Mouse (Mus musculus) hindbrain, postnatal 0 days (tissue): ENCODE data around the gene Por. TPM values are rescaled to one million over a fixed set of nuclear protein-coding genes. Genes with fewer than 3 reads are reported as not detected.

Experiments
- ATAC-seq: fragments of 200-750 bp; cut with Nextera tagmentation; 2 replicates; pipeline ENCODE4 v1.8.0; 2017; ENCODE audit warnings: mild to moderate bottlenecking, moderate TSS enrichment, moderate library complexity
- DNase-seq: peaks from one replicate; pipeline ENCODE4 v3.0.0-alpha.2; 2015; ENCODE audit warnings: low spot score
- H3K27ac ChIP-seq: fragments of 300-500 bp; sonication (generic); 2 replicates; pipeline ENCODE4 v1.5.1; 2014; ENCODE audit warnings: mild to moderate bottlenecking
- H3K27me3 ChIP-seq: fragments of 300-500 bp; sonication (generic); 2 replicates; pipeline ENCODE4 v1.6.1; 2014; ENCODE audit warnings: low read length, mixed read lengths; ENCODE audit not compliant: insufficient read depth
- H3K36me3 ChIP-seq: fragments of 300-500 bp; sonication (generic); 2 replicates; pipeline ENCODE4 v1.6.1; 2014; ENCODE audit warnings: low read length, mixed read lengths; ENCODE audit not compliant: insufficient read depth
- H3K4me1 ChIP-seq: fragments of 300-500 bp; sonication (generic); 2 replicates; pipeline ENCODE4 v1.6.1; 2014; ENCODE audit warnings: antibody characterized with exemption, low read length, mixed read lengths; ENCODE audit not compliant: insufficient read depth
- H3K4me2 ChIP-seq: fragments of 300-500 bp; sonication (generic); 2 replicates; pipeline ENCODE4 v1.6.1; 2014; ENCODE audit warnings: low read depth, mild to moderate bottlenecking, low read length, moderate library complexity, mixed read lengths
- H3K4me3 ChIP-seq: fragments of 300-500 bp; sonication (generic); 2 replicates; pipeline ENCODE4 v1.5.1; 2014; ENCODE audit warnings: low read length
- H3K9ac ChIP-seq: fragments of 300-500 bp; sonication (generic); replicated peaks from 2 replicates; pipeline ENCODE4 v1.6.1; 2014; ENCODE audit warnings: mild to moderate bottlenecking, low read length, moderate library complexity, mixed read lengths
- H3K9me3 ChIP-seq: fragments of 300-500 bp; sonication (generic); 2 replicates; pipeline ENCODE4 v1.6.1; 2016; ENCODE audit warnings: low read length, mixed read lengths
- CTCF ChIP-seq: IDR thresholded peaks from 2 replicates; pipeline ENCODE4 v1.5.1; 2016; ENCODE audit warnings: antibody characterized with exemption, control low read depth, low read depth
- WGBS: fragments of 180-500 bp; shearing (Covaris S2); extraction: QIAGEN DNeasy Blood & Tissue Kit; methylation state at CpG from one replicate; pipeline ENCODE4 v1.1.7; 2014; 5-methylcytosine and 5-hydroxymethylcytosine counted together
- polyA plus RNA-seq: library from polyadenylated mRNA; unstranded; fragments of >200 nt; fragmentation: Nextera tagmentation; extraction: Ambion mirVana; gene quantifications from 2 replicates; pipeline ENCODE4 v1.2.1, GENCODE M21; 2015
- total RNA-seq: library from RNA; depleted of rRNA; stranded (reverse); fragments of >200 nt; gene quantifications from 2 replicates; pipeline ENCODE4 v1.2.3, GENCODE M21; 2014

Por gene
- total and polyA plus RNA-seq, 2 experiments from 2014 or later = 71.4 to 71.8 TPM

DNA sequence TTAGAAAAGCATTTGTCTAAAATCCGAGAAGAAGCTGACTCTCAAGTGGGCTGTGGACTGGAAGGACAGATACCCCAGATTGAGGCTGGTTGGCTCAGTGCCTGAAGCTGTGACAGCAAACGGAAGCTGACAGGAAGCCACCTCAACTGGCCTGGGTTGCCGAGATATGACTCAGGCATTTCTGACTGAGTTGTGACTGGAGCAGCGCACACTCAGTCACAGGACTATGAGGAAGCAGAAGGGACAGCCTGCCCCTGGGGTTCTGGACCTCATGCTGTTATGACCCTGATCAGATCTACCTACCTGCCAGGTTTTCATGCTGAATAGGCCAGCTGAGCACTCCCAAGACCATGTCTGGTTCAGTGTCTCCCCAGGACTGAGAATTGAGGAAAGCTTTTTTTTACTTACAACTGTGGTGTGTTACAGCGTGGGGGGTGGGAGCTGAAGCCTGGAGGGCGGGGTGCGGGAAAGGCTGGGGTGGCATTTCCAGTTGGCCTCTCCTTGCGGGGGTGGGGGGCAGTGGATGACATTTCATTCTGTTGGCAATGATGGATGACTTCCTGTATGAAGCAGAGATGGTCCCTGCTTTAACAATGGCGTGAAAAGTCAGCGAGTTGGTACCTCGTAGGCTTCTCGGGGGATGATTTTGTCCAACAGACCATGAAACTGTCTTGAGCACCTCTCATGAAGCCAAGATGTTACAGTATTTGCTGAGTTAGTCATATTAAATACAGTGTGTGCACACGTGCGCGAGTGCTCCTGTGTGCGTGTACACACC, 43.8 kb downstream of the Por start:
- WGBS = 54% methylated on average over 16 of the region's 16 CpGs
- H3K9ac ChIP-seq = no peak overlapping the region
- ATAC-seq = no peak

DNA sequence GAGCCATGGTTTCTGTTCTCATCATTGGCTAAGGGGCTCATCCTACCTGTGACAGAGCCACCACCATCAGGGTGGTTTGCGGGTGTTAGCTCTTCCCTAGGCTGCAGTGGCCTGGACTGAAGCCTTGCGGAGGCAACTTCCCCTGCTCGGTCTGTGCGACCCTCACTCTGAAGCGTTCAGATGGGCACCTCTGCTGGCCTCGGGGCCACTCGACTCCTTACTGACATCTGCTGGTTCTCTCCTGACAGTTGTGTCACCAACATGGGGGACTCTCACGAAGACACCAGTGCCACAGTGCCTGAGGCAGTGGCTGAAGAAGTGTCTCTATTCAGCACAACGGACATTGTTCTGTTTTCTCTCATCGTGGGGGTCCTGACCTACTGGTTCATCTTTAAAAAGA, 45.8 kb downstream of the Por start:
- Histone ChIP-seq H3K4me2 (no peak overlapping the region), H3K27ac (no peak overlapping the region), H3K9me3 (no peaks in the 10 kb centered on the region), H3K4me3 (no peak overlapping the region), H3K27me3 (no peaks in the 10 kb centered on the region), H3K9ac (no peak overlapping the region), H3K36me3 (peaks cover 4% of the 10 kb centered on the region; the same call in 1 of the 2 replicates), H3K4me1 (no peaks in the 10 kb centered on the region)
- TF ChIP-seq CTCF = peak; percentile 63
- ATAC-seq (no peak), DNase-seq (no peak)
- 50% methylated on average over 10 of the region's 10 CpGs for WGBS

More for the DNA sequence above, 43.8 kb downstream of the Por start:
- Histone ChIP-seq H3K4me2 (no peak overlapping the region), H3K9me3 (no peaks in the 10 kb centered on the region), H3K4me1 (no peaks in the 10 kb centered on the region), H3K4me3 (no peak overlapping the region), H3K27ac (no peak overlapping the region), H3K27me3 (no peaks in the 10 kb centered on the region), H3K36me3 (peaks cover 4% of the 10 kb centered on the region; the same call in 1 of the 2 replicates)
- TF ChIP-seq CTCF = no peak
- peak; percentile 61 for DNase-seq

DNA sequence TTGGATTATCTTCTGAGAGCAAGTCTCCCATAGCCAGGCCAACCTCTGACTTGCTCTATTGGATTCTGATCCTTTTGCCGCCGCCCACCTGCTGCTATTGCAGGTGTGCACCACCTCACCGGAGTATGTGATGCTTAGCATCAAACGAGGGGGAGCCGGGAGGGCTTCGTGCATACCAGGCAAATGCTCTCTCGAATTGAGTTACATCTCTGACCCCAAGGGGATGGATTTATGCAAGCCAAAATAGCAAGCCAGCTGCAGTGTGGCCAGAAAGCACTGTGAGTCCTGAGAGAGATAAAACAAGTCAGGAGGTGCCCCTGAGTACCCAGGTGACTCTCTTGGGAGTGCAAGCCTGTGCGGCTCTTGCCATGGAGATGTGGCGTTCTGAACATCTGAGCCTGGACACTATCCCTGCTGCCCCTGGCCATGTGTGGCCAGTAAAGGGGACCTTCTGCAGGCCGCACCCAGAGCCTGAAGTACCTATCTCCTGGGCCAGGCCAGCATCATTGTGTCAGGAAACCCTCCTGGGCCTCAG, 49.8 kb downstream of the Por start:
- no peak for TF ChIP-seq CTCF
- Histone ChIP-seq H3K36me3 (peaks cover 4% of the 10 kb centered on the region; the same call in 1 of the 2 replicates), H3K27ac (no peak overlapping the region), H3K4me2 (no peak overlapping the region), H3K4me1 (peaks cover 7% of the 10 kb centered on the region), H3K27me3 (no peaks in the 10 kb centered on the region), H3K4me3 (no peak overlapping the region), H3K9me3 (no peaks in the 10 kb centered on the region), H3K9ac (no peak overlapping the region)
- no peak for DNase-seq
- 78% methylated on average over 10 of the region's 10 CpGs for WGBS
- no peak for ATAC-seq

DNA sequence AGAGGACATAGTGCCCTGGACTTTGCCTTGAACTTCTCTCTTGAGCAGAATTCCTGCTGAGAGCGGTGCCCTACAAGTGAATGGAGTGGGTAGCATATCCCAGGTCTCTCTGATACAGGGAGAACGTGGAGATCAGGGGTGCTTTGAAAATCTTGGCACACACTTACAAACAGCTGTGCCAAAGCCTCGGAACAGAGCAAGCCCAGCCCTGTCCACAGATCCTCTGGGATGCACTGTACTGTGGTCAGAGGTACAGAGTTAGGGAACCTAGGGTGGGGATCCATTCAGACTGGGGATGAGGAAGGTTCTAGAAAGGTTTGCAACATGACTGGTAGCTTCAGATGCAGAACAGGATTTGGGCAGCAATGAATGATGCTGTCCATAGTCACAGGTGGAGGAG, 50.3 kb downstream of the Por start:
- Histone ChIP-seq H3K4me2 (no peak overlapping the region), H3K27me3 (no peaks in the 10 kb centered on the region), H3K9me3 (no peaks in the 10 kb centered on the region), H3K27ac (no peak overlapping the region), H3K4me1 (peaks cover 11% of the 10 kb centered on the region), H3K36me3 (peaks cover 4% of the 10 kb centered on the region; the same call in 1 of the 2 replicates), H3K4me3 (no peak overlapping the region), H3K9ac (no peak overlapping the region)
- no peak for TF ChIP-seq CTCF
- 53% methylated on average over 3 of the region's 3 CpGs for WGBS
- ATAC-seq = no peak
- DNase-seq = no peak

DNA sequence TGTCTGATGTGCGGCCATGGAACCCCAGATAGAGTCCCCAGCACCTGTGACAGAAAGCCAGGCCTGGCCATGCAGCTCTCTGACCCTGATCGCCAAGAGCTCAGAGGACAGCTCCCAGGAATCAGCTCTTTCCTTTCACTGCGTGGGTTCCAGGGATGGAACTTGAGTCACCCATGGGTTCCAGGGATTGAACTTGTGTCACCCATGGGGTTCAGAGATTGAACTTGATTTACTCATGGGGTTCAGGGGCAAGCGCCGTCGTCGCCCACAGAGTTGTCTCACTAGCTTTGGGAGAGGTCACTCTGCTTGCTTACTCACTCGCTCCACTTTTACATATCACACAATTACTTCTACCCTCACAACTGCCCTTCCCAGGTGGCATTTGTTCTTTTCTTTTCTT, 51.2 kb downstream of the Por start:
- Histone ChIP-seq H3K27ac (no peak overlapping the region), H3K9ac (no peak overlapping the region), H3K4me2 (no peak overlapping the region), H3K36me3 (peaks cover 4% of the 10 kb centered on the region; the same call in 1 of the 2 replicates), H3K27me3 (no peaks in the 10 kb centered on the region), H3K9me3 (no peaks in the 10 kb centered on the region), H3K4me1 (peaks cover 21% of the 10 kb centered on the region), H3K4me3 (no peak overlapping the region)
- WGBS = 91% methylated on average over 8 of the region's 8 CpGs
- no peak for DNase-seq
- TF ChIP-seq CTCF = no peak
- no peak for ATAC-seq

DNA sequence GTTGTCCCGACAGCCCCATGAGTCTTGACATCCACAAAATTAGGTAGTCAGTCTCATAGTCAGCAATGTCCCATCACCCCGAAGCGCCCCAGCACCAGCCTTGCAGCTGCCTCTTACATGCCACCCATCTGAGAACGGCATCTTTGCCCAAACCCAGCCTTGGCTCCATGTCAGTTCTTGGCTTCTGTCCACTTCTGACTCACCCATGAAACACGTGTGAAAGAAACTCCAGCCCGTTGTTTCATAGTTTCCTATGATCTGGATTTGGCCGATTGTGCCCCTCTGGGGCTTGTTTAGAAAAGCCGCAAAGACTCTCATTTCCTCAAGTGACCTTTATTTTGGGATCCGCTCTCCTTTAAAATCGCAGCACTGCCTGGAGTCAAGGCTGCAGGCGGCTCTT, 52.3 kb downstream of the Por start:
- H3K9me3 ChIP-seq = no peaks in the 10 kb centered on the region
- no peak overlapping the region for H3K4me3 ChIP-seq
- no peak overlapping the region for H3K9ac ChIP-seq
- peaks cover 23% of the 10 kb centered on the region for H3K4me1 ChIP-seq
- no peak overlapping the region for H3K4me2 ChIP-seq
- peaks cover 4% of the 10 kb centered on the region; the same call in 1 of the 2 replicates for H3K36me3 ChIP-seq
- TF ChIP-seq CTCF = no peak
- 50% methylated on average over 11 of the region's 11 CpGs for WGBS
- DNase-seq (peak; percentile 55), ATAC-seq (no peak)
- no peaks in the 10 kb centered on the region for H3K27me3 ChIP-seq
- H3K27ac ChIP-seq = no peak overlapping the region
